Mouse (Mus musculus) small intestine, adult 2 months (tissue): ENCODE measurements at regions not wholly inside any gene's neighbourhood (a gene's known extent, or its start where the extent isn't known, plus 50 kb on each side); places are given as distances from the start of the nearest gene placed in this dataset.

ENCODE experiments used
- H3K27ac ChIP-seq: fragments of 200-500 bp; 2 replicates; pipeline ENCODE4 v1.5.1; 2012; ENCODE audit warnings: low read depth, low read length, control low read depth, inconsistent platforms; ENCODE audit not compliant: insufficient read depth
- H3K27me3 ChIP-seq: fragments of 200-500 bp; 2 replicates; pipeline ENCODE4 v1.6.1; 2012; ENCODE audit warnings: mild to moderate bottlenecking, moderate library complexity, low read length, inconsistent platforms; ENCODE audit not compliant: control insufficient read depth, insufficient read depth
- H3K36me3 ChIP-seq: fragments of 200-500 bp; 2 replicates; pipeline ENCODE4 v1.6.1; 2012; ENCODE audit warnings: mild to moderate bottlenecking, low read length, control low read depth, inconsistent platforms; ENCODE audit not compliant: control insufficient read depth, insufficient read depth
- H3K4me1 ChIP-seq: fragments of 200-500 bp; 2 replicates; pipeline ENCODE4 v1.6.1; 2012; ENCODE audit warnings: low read length, inconsistent platforms, mixed read lengths; ENCODE audit not compliant: control insufficient read depth, insufficient read depth, insufficient read length
- H3K4me3 ChIP-seq: fragments of 200-500 bp; 2 replicates; pipeline ENCODE4 v1.5.1; 2012; ENCODE audit warnings: low read depth, mild to moderate bottlenecking, control low read depth, inconsistent platforms, low read length, moderate library complexity
- CTCF ChIP-seq: fragments of 200-500 bp; IDR thresholded peaks from 2 replicates; pipeline ENCODE4 v1.5.1; 2012; ENCODE audit warnings: low read depth, mild to moderate bottlenecking, control low read depth, inconsistent platforms, low read length, moderate library complexity, mixed read lengths; ENCODE audit not compliant: insufficient replicate concordance, insufficient read length; ENCODE audit errors: extremely low read depth
- POLR2A ChIP-seq: fragments of 200-500 bp; IDR thresholded peaks from 2 replicates; pipeline ENCODE4 v1.6.1; 2012; ENCODE audit warnings: low read depth, mild to moderate bottlenecking, control low read depth, inconsistent platforms, low read length, moderate library complexity
- WGBS: fragments of 180-500 bp; shearing (Covaris S2); methylation state at CpG from one replicate; pipeline ENCODE4 v1.1.7; 2018; 5-methylcytosine and 5-hydroxymethylcytosine counted together

DNA sequence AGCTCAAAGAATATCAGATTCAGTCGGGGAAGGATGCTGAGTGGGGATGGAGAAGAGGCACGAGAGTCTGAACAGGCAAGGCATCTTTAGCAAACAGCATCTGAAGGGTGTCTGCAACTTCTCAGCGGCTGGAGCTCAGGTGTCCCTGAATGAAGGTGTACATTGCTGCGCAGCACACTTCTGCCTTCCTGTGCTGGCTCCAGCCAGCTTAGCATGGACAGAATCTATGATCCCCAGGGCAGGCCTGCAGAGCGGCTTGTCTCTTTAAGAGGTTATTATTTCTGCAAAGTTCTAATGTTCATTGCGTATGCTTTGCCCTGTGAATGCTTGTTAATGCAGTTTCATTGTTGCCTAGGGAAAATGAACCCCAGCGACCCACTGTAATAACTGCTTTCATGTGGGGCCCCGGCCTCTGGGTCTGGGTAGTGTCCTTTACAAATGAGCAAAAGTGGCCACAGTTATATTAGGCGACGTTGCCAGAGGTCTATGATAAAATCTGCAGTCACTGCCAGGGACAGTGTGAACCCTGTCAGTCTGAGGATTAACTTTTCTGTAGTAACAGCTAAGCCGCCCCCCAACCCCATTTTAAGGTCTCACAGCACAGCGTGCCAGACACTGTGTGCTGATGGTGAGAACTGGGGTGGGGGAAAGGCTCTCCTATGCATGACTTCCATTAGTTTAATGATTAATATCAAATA, 88.3 kb upstream of the Bmper start:
- Histone ChIP-seq H3K4me3 (no peak overlapping the region), H3K27ac (no peak overlapping the region)
- WGBS = 72% methylated on average over 12 of the region's 12 CpGs

DNA sequence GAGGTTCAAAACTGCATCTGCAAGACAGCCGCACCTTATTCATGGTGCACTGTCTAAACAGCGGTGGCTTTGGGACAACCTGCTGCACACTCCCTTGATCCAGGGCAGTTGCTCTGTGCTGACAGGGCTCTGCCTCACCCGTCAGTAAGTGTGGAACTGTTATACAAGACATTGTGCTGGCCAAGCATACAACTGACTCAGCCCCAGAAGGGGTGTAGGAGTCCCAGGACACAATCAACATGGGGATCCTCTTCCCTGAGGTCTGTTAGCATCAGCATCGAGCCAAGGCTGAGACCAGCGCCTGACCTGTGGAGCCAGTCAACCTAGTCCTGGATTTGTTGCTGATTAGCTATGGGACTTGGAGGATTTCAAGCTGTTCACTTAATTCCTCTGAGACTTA, 86.4 kb upstream of the Bmper start:
- 87% methylated on average over 5 of the region's 5 CpGs for WGBS
- Histone ChIP-seq H3K27me3 (no peaks in the 10 kb centered on the region), H3K4me3 (no peak overlapping the region), H3K36me3 (no peaks in the 10 kb centered on the region), H3K4me1 (no peaks in the 10 kb centered on the region), H3K27ac (no peak overlapping the region)
- TF ChIP-seq CTCF = no peak
- TF ChIP-seq POLR2A = no peak

More for the DNA sequence above, 88.3 kb upstream of the Bmper start:
- no peak for TF ChIP-seq CTCF
- no peak for TF ChIP-seq POLR2A
- H3K27me3 ChIP-seq = no peaks in the 10 kb centered on the region
- H3K4me1 ChIP-seq = no peaks in the 10 kb centered on the region
- H3K36me3 ChIP-seq = no peaks in the 10 kb centered on the region

- Histone ChIP-seq H3K4me1 (no peaks in the 10 kb centered on the region), H3K4me3 (no peak overlapping the region), H3K36me3 (no peaks in the 10 kb centered on the region), H3K27me3 (no peaks in the 10 kb centered on the region), H3K27ac (no peak overlapping the region)
- TF ChIP-seq CTCF (no peak), POLR2A (no peak)
- 44% methylated on average over 5 of the region's 5 CpGs for WGBS
These were observed 85.1 kb upstream of the Bmper start for GRCm38 (mm10) chr9:23137682-23138210.

DNA sequence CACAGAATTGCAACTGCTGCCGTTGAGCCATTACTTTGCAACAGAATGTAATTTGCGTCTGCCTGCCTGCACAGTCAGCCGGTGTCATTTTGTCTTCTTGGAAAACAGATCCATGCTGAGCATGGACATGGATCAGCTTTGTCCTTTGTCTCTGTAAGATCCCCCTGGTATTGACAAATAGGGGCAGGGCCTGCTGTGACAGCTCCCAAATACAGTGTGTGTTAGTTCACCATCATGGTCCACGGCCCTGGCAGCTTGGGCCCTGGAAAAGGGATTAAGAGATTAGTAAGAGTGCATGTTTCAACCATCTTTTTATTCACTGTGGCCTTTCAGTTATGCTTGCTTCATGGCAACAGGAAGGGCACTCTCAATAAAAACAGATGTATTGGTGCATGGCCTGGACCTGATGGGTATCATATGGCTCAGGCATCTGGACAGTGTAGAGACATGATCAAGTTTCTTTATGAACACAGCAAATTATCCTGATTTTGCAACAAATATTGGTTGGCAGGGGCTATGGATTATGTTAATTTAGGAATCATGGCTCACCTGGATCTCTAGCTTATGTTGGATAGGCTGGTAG, 83.2 kb upstream of the Bmper start:
- H3K4me3 ChIP-seq = no peak overlapping the region
- H3K4me1 ChIP-seq = no peaks in the 10 kb centered on the region
- no peaks in the 10 kb centered on the region for H3K27me3 ChIP-seq
- TF ChIP-seq CTCF (no peak), POLR2A (no peak)
- H3K27ac ChIP-seq = no peak overlapping the region
- no peaks in the 10 kb centered on the region for H3K36me3 ChIP-seq
- WGBS = 84% methylated on average over 4 of the region's 4 CpGs

- Histone ChIP-seq H3K36me3 (no peaks in the 10 kb centered on the region), H3K4me3 (no peak overlapping the region), H3K27me3 (no peaks in the 10 kb centered on the region), H3K27ac (no peak overlapping the region), H3K4me1 (no peaks in the 10 kb centered on the region)
- TF ChIP-seq CTCF = no peak
- 82% methylated on average over 7 of the region's 7 CpGs for WGBS
These were observed 78.6 kb upstream of the Bmper start for GRCm38 (mm10) chr9:23144281-23144680.

DNA sequence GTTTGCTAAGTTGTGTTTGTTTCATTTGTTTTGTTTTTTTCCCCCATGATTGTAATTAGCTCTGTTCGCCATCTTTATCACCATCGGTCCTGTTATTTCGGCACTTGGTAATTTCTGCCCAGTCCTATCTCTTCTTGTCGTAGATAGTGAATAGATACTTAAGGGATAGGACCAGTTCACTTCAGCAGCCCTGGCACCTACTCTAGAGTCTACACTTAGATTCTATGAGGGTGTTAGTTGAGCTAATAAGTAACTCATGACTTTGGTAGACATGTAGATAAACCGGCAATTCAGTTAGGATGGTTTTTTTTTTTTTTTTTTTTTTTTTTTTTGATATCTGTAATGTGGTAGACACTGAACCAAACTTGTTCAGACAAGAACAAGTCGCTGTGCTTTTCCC, 72.5 kb upstream of the Bmper start:
- TF ChIP-seq POLR2A = no peak
- TF ChIP-seq CTCF = no peak
- Histone ChIP-seq H3K27me3 (no peaks in the 10 kb centered on the region), H3K4me1 (peaks cover 2% of the 10 kb centered on the region; the same call in 1 of the 2 replicates), H3K36me3 (no peaks in the 10 kb centered on the region), H3K4me3 (no peak overlapping the region), H3K27ac (no peak overlapping the region)
- WGBS = 26% methylated on average over 6 of the region's 6 CpGs

DNA sequence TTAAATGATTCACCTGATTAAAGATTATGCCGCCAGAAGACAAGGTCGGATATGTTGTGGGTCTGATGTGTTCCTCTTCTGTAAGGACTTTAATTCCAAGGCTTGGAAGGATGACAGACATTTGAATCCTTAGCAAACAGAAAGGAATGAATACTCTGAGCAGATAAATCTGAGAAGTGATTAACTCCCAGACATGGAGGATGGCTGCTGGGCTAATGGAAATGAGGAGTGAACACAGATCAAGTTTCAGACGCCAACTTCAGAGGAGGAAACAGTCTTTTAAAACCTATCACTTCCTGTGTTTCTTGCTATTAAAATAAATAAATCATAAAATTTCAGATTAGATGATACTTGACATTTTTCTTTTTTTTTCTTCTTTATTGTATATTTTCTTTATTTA, 72.0 kb upstream of the Bmper start:
- Histone ChIP-seq H3K4me1 (peaks cover 2% of the 10 kb centered on the region; the same call in 1 of the 2 replicates), H3K27ac (no peak overlapping the region), H3K36me3 (no peaks in the 10 kb centered on the region), H3K4me3 (no peak overlapping the region), H3K27me3 (no peaks in the 10 kb centered on the region)
- TF ChIP-seq POLR2A (no peak), CTCF (no peak)
- 17% methylated on average over 3 of the region's 3 CpGs for WGBS
